Mouse (Mus musculus): Measurements from ENCODE around the gene Zfp275. TPM values are rescaled to one million over a fixed set of nuclear protein-coding genes. Genes with fewer than 3 reads are reported as not detected.
"Not testable (repeated sequence)": the region's sequence is repeated elsewhere in the genome, so short reads cannot be mapped to it uniquely, and the experiment has no call there.

Gene Zfp275
- 10 to 100 TPM; 10.7 to 12.6 TPM for total RNA-seq (2021)
- long read RNA-seq, full-length matches to known transcripts = 1 of 9 reads
- long read RNA-seq, partial matches to known transcripts = 0 of 9 reads
- long read RNA-seq, other reads (novel, unspliced or antisense) = 8 of 9 reads

GRCm38 (mm10) chrX:73342483-73342895 lies at the start of gene Zfp275:
Gene Zfp275, plus strand, starts transcription at chrX:73342621.
- peak; percentile 48 to 62 for DNase-seq (ENCODE audit: low spot score in 2 of 2)

- not testable (repeated sequence) for DNase-seq (ENCODE audit: low spot score in 2 of 2)
These were observed 49.5 kb upstream of the Zfp275 start, which contains the start of the genes Xlr5a and Xlr5c for GRCm38 (mm10) chrX:73292876-73293275. Gene Xlr5a, minus strand, starts transcription at chrX:73292976. Gene Xlr5c, minus strand, starts transcription at chrX:73292976.

- DNase-seq (ENCODE audit: low spot score in 2 of 2) = not testable (repeated sequence)
These were observed 46.7 kb upstream of the Zfp275 start for GRCm38 (mm10) chrX:73295745-73296144.

GRCm38 (mm10) chrX:73312522-73312921 lies 29.9 kb upstream of the Zfp275 start:
- peak in 1 of 2 experiments; percentile 51 for DNase-seq (ENCODE audit: low spot score in 2 of 2)

- DNase-seq (ENCODE audit: low spot score in 2 of 2) = no peak
These were observed 21.4 kb upstream of the Zfp275 start for GRCm38 (mm10) chrX:73321029-73321428.

GRCm38 (mm10) chrX:73327215-73327614 lies 15.2 kb upstream of the Zfp275 start:
- no peak for DNase-seq (ENCODE audit: low spot score in 2 of 2)

GRCm38 (mm10) chrX:73333548-73333947 lies 8.9 kb upstream of the Zfp275 start:
- no peak for DNase-seq (ENCODE audit: low spot score in 2 of 2)

- no peak for DNase-seq (ENCODE audit: low spot score in 2 of 2)
These were observed 5.7 kb upstream of the Zfp275 start, which contains the start of gene Gm45015 for GRCm38 (mm10) chrX:73336740-73337139. Gene Gm45015, minus strand, starts transcription at chrX:73336840.

- no peak for DNase-seq (ENCODE audit: low spot score in 2 of 2)
These were observed 948 bp upstream of the Zfp275 start for GRCm38 (mm10) chrX:73341473-73341872.

GRCm38 (mm10) chrX:73342068-73342467 lies 353 bp upstream of the Zfp275 start:
- DNase-seq (ENCODE audit: low spot score in 2 of 2) = no peak

GRCm38 (mm10) chrX:73342941-73343735 lies 717 bp downstream of the Zfp275 start:
- no peak for DNase-seq (ENCODE audit: low spot score in 2 of 2)

- no peak for DNase-seq (ENCODE audit: low spot score in 2 of 2)
These were observed 1.4 kb downstream of the Zfp275 start for GRCm38 (mm10) chrX:73343802-73344201.

GRCm38 (mm10) chrX:73344346-73344745 lies 1.9 kb downstream of the Zfp275 start:
- DNase-seq (ENCODE audit: low spot score in 2 of 2) = peak in 1 of 2 experiments; percentile 29

- no peak for DNase-seq (ENCODE audit: low spot score in 2 of 2)
These were observed 13.7 kb downstream of the Zfp275 start for GRCm38 (mm10) chrX:73356163-73356562.

- DNase-seq (ENCODE audit: low spot score in 2 of 2) = no peak
These were observed 14.3 kb downstream of the Zfp275 start for GRCm38 (mm10) chrX:73356719-73357118.

GRCm38 (mm10) chrX:73363291-73363690 lies 20.9 kb downstream of the Zfp275 start:
- no peak for DNase-seq (ENCODE audit: low spot score in 2 of 2)

GRCm38 (mm10) chrX:73384419-73384818 lies 42.0 kb downstream of the Zfp275 start:
- peak in 1 of 2 experiments; percentile 25 for DNase-seq (ENCODE audit: low spot score in 2 of 2)

GRCm38 (mm10) chrX:73384924-73385323 lies 42.5 kb downstream of the Zfp275 start:
- DNase-seq (ENCODE audit: low spot score in 2 of 2) = no peak

GRCm38 (mm10) chrX:73391481-73391880 lies 49.1 kb downstream of the Zfp275 start:
- DNase-seq (ENCODE audit: low spot score in 2 of 2) = no peak

- no peak for DNase-seq (ENCODE audit: low spot score in 2 of 2)
These were observed 54.0 kb downstream of the Zfp275 start for GRCm38 (mm10) chrX:73396446-73396845.

GRCm38 (mm10) chrX:73398636-73399035 lies 56.2 kb downstream of the Zfp275 start, which contains the start of gene Gm18336:
Gene Gm18336, minus strand, starts transcription at chrX:73398736.
- DNase-seq (ENCODE audit: low spot score in 2 of 2) = not testable (repeated sequence)

- DNase-seq (ENCODE audit: low spot score in 2 of 2) = no peak
These were observed 58.5 kb downstream of the Zfp275 start for GRCm38 (mm10) chrX:73400951-73401350.
